Mouse (Mus musculus) midbrain, embryonic 15.5 days (tissue): Measurements from ENCODE around the gene Eif4g3. TPM values are rescaled to one million over a fixed set of nuclear protein-coding genes. Genes with fewer than 3 reads are reported as not detected.

Source experiments
- ATAC-seq: fragments of 200-750 bp; cut with Nextera tagmentation; replicated peaks from 2 replicates; pipeline ENCODE4 v1.8.0; 2017; ENCODE audit warnings: moderate TSS enrichment
- H3K27ac ChIP-seq: fragments of 300-500 bp; sonication (generic); 2 replicates; pipeline ENCODE4 v1.5.1; 2015; ENCODE audit warnings: mild to moderate bottlenecking, inconsistent platforms
- H3K27me3 ChIP-seq: fragments of 300-500 bp; sonication (generic); replicated peaks from 2 replicates; pipeline ENCODE4 v1.6.1; 2015; ENCODE audit warnings: inconsistent platforms
- H3K36me3 ChIP-seq: fragments of 300-500 bp; sonication (generic); replicated peaks from 2 replicates; pipeline ENCODE4 v1.6.1; 2015; ENCODE audit warnings: inconsistent platforms
- H3K4me1 ChIP-seq: fragments of 300-500 bp; sonication (generic); 2 replicates; pipeline ENCODE4 v1.6.1; 2015; ENCODE audit warnings: inconsistent platforms
- H3K4me2 ChIP-seq: fragments of 300-500 bp; sonication (generic); 2 replicates; pipeline ENCODE4 v1.6.1; 2015; ENCODE audit warnings: inconsistent platforms, mild to moderate bottlenecking, moderate library complexity
- H3K4me3 ChIP-seq: fragments of 300-500 bp; sonication (generic); 2 replicates; pipeline ENCODE4 v1.5.1; 2015; ENCODE audit warnings: mild to moderate bottlenecking, inconsistent platforms
- H3K9ac ChIP-seq: fragments of 300-500 bp; sonication (generic); 2 replicates; pipeline ENCODE4 v1.6.1; 2015; ENCODE audit warnings: mild to moderate bottlenecking, inconsistent platforms
- H3K9me3 ChIP-seq: fragments of 300-500 bp; sonication (generic); 2 replicates; pipeline ENCODE4 v1.6.1; 2016; ENCODE audit warnings: inconsistent platforms
- WGBS: fragments of 180-500 bp; shearing (Covaris S2); methylation state at CpG from one replicate; pipeline ENCODE4 v1.1.7; 2015; ENCODE audit warnings: mixed read lengths; 5-methylcytosine and 5-hydroxymethylcytosine counted together
- polyA plus RNA-seq: library from polyadenylated mRNA; unstranded; fragments of >200 nt; fragmentation: Nextera tagmentation; extraction: Ambion mirVana; gene quantifications from 2 replicates; pipeline ENCODE4 v1.2.1, GENCODE M21; 2015

The Eif4g3 gene
- polyA plus RNA-seq, 1 experiment from 2014 or later = 58.5 TPM

- WGBS = 12% methylated on average over 2 of the region's 2 CpGs
- no peaks in the 10 kb centered on the region for H3K27me3 ChIP-seq
- H3K27ac ChIP-seq = peak overlapping the region; percentile 30
- H3K9me3 ChIP-seq = no peaks in the 10 kb centered on the region
- ATAC-seq = no peak
- peaks cover 23% of the 10 kb centered on the region for H3K36me3 ChIP-seq
- no peak overlapping the region for H3K4me2 ChIP-seq
- no peak overlapping the region for H3K9ac ChIP-seq
- peaks cover 16% of the 10 kb centered on the region for H3K4me1 ChIP-seq
- no peak overlapping the region for H3K4me3 ChIP-seq
Observed at GRCm38 (mm10) chr4:138163836-138164235, 171.0 kb downstream of the Eif4g3 start.

- no peak overlapping the region for H3K9ac ChIP-seq
- H3K4me1 ChIP-seq = peaks cover 16% of the 10 kb centered on the region
- H3K27ac ChIP-seq = no peak overlapping the region
- H3K9me3 ChIP-seq = no peaks in the 10 kb centered on the region
- ATAC-seq = no peak
- WGBS = 93% methylated on average over 2 of the region's 2 CpGs
- H3K4me3 ChIP-seq = no peak overlapping the region
- H3K36me3 ChIP-seq = peaks cover 19% of the 10 kb centered on the region
- H3K4me2 ChIP-seq = no peak overlapping the region
- no peaks in the 10 kb centered on the region for H3K27me3 ChIP-seq
Observed at GRCm38 (mm10) chr4:138164860-138165259, 172.0 kb downstream of the Eif4g3 start.

GRCm38 (mm10) chr4:138166519-138166918 is 173.7 kb downstream of the Eif4g3 start:
- Histone ChIP-seq H3K9me3 (no peaks in the 10 kb centered on the region), H3K4me3 (no peak overlapping the region), H3K4me1 (peaks cover 16% of the 10 kb centered on the region), H3K27ac (no peak overlapping the region), H3K36me3 (peaks cover 28% of the 10 kb centered on the region), H3K27me3 (no peaks in the 10 kb centered on the region), H3K9ac (no peak overlapping the region), H3K4me2 (no peak overlapping the region)
- WGBS = 91% methylated on average over 10 of the region's 10 CpGs
- no peak for ATAC-seq

GRCm38 (mm10) chr4:138168162-138168561 is 175.3 kb downstream of the Eif4g3 start:
- Histone ChIP-seq H3K9ac (no peak overlapping the region), H3K4me2 (no peak overlapping the region), H3K36me3 (peaks cover 33% of the 10 kb centered on the region), H3K27ac (no peak overlapping the region), H3K4me3 (no peak overlapping the region), H3K27me3 (no peaks in the 10 kb centered on the region), H3K4me1 (peaks cover 12% of the 10 kb centered on the region), H3K9me3 (no peaks in the 10 kb centered on the region)
- ATAC-seq = no peak
- WGBS = 88% methylated on average over 3 of the region's 3 CpGs

GRCm38 (mm10) chr4:138169420-138169819 is 176.6 kb downstream of the Eif4g3 start:
- 94% methylated on average over 4 of the region's 4 CpGs for WGBS
- Histone ChIP-seq H3K27ac (no peak overlapping the region), H3K4me3 (no peak overlapping the region), H3K27me3 (no peaks in the 10 kb centered on the region), H3K4me2 (no peak overlapping the region), H3K9me3 (no peaks in the 10 kb centered on the region), H3K9ac (no peak overlapping the region), H3K4me1 (0 out of 2 replicates have a peak, but pooled peaks cover under 1% of the 10 kb centered on the region), H3K36me3 (peaks cover 45% of the 10 kb centered on the region)
- ATAC-seq = no peak

GRCm38 (mm10) chr4:138172686-138173085 is 179.9 kb downstream of the Eif4g3 start:
- Histone ChIP-seq H3K27ac (no peak overlapping the region), H3K4me2 (no peak overlapping the region), H3K36me3 (peaks cover 49% of the 10 kb centered on the region), H3K9me3 (no peaks in the 10 kb centered on the region), H3K9ac (no peak overlapping the region), H3K27me3 (no peaks in the 10 kb centered on the region), H3K4me3 (no peak overlapping the region), H3K4me1 (no peaks in the 10 kb centered on the region)
- no peak for ATAC-seq
- 92% methylated on average over 4 of the region's 4 CpGs for WGBS

- WGBS = 95% methylated on average over 5 of the region's 5 CpGs
- H3K4me1 ChIP-seq = no peaks in the 10 kb centered on the region
- H3K4me3 ChIP-seq = no peak overlapping the region
Observed at GRCm38 (mm10) chr4:138179391-138179790, 186.6 kb downstream of the Eif4g3 start.

GRCm38 (mm10) chr4:138180719-138181118 is 187.9 kb downstream of the Eif4g3 start:
- Histone ChIP-seq H3K27me3 (no peaks in the 10 kb centered on the region), H3K4me2 (no peak overlapping the region), H3K9ac (no peak overlapping the region), H3K9me3 (no peaks in the 10 kb centered on the region), H3K4me3 (no peak overlapping the region), H3K4me1 (no peaks in the 10 kb centered on the region), H3K36me3 (peaks cover 66% of the 10 kb centered on the region), H3K27ac (no peak overlapping the region)
- 93% methylated on average over 4 of the region's 4 CpGs for whole genome bisulfite sequencing
- ATAC-seq = no peak

More at GRCm38 (mm10) chr4:138179391-138179790, 186.6 kb downstream of the Eif4g3 start:
- Histone ChIP-seq H3K9me3 (no peaks in the 10 kb centered on the region), H3K9ac (no peak overlapping the region), H3K27me3 (no peaks in the 10 kb centered on the region), H3K27ac (no peak overlapping the region), H3K4me2 (no peak overlapping the region), H3K36me3 (peaks cover 66% of the 10 kb centered on the region)
- ATAC-seq = no peak

- no peaks in the 10 kb centered on the region for H3K4me1 ChIP-seq
- no peak for ATAC-seq
- H3K36me3 ChIP-seq = peaks cover 66% of the 10 kb centered on the region
Observed at GRCm38 (mm10) chr4:138184056-138184455, 191.2 kb downstream of the Eif4g3 start.

GRCm38 (mm10) chr4:138184573-138184981 is 191.8 kb downstream of the Eif4g3 start:
- H3K4me3 ChIP-seq = no peak overlapping the region
- no peak overlapping the region for H3K4me2 ChIP-seq
- no peaks in the 10 kb centered on the region for H3K4me1 ChIP-seq
- H3K27me3 ChIP-seq = no peaks in the 10 kb centered on the region
- 91% methylated on average over 5 of the region's 5 CpGs for WGBS
- no peak overlapping the region for H3K9ac ChIP-seq
- no peak overlapping the region for H3K27ac ChIP-seq
- no peak for ATAC-seq
- peaks cover 69% of the 10 kb centered on the region for H3K36me3 ChIP-seq
- H3K9me3 ChIP-seq = no peaks in the 10 kb centered on the region

More at GRCm38 (mm10) chr4:138184056-138184455, 191.2 kb downstream of the Eif4g3 start:
- Histone ChIP-seq H3K9ac (no peak overlapping the region), H3K4me3 (no peak overlapping the region), H3K27ac (no peak overlapping the region), H3K27me3 (no peaks in the 10 kb centered on the region), H3K9me3 (no peaks in the 10 kb centered on the region), H3K4me2 (no peak overlapping the region)
- 93% methylated on average over 5 of the region's 5 CpGs for WGBS

- 91% methylated on average over 7 of the region's 7 CpGs for WGBS
- Histone ChIP-seq H3K4me1 (no peaks in the 10 kb centered on the region), H3K4me3 (no peak overlapping the region), H3K36me3 (peaks cover 65% of the 10 kb centered on the region), H3K27me3 (no peaks in the 10 kb centered on the region), H3K9me3 (no peaks in the 10 kb centered on the region), H3K27ac (no peak overlapping the region), H3K4me2 (no peak overlapping the region), H3K9ac (no peak overlapping the region)
- ATAC-seq = no peak
Observed at GRCm38 (mm10) chr4:138185961-138186360, 193.1 kb downstream of the Eif4g3 start.

- H3K27ac ChIP-seq = no peak overlapping the region
- ATAC-seq = no peak
- H3K4me3 ChIP-seq = no peak overlapping the region
- 88% methylated on average over 7 of the region's 7 CpGs for WGBS
- H3K27me3 ChIP-seq = no peaks in the 10 kb centered on the region
- H3K9me3 ChIP-seq = no peaks in the 10 kb centered on the region
- no peaks in the 10 kb centered on the region for H3K4me1 ChIP-seq
- peaks cover 73% of the 10 kb centered on the region for H3K36me3 ChIP-seq
- no peak overlapping the region for H3K9ac ChIP-seq
- H3K4me2 ChIP-seq = no peak overlapping the region
Observed at GRCm38 (mm10) chr4:138187995-138188394, 195.2 kb downstream of the Eif4g3 start.

GRCm38 (mm10) chr4:138192561-138192960 is 199.7 kb downstream of the Eif4g3 start:
- H3K36me3 ChIP-seq = peaks cover 72% of the 10 kb centered on the region
- no peak overlapping the region for H3K4me2 ChIP-seq
- H3K27ac ChIP-seq = no peak overlapping the region
- ATAC-seq = no peak
- WGBS = 93% methylated on average over 5 of the region's 5 CpGs
- no peak overlapping the region for H3K4me3 ChIP-seq
- H3K9ac ChIP-seq = no peak overlapping the region
- no peaks in the 10 kb centered on the region for H3K4me1 ChIP-seq
- no peaks in the 10 kb centered on the region for H3K9me3 ChIP-seq
- H3K27me3 ChIP-seq = no peaks in the 10 kb centered on the region
